Mouse (Mus musculus): ENCODE data around the gene Hmcn1. TPM values are rescaled to one million over a fixed set of nuclear protein-coding genes. Genes with fewer than 3 reads are reported as not detected.

Gene Hmcn1
- total RNA-seq, 2 experiments from 2014 or later = 0.02 TPM; not detected in 1

GRCm38 (mm10) chr1:150893677-150894188 is 99.5 kb downstream of the Hmcn1 start:
- ATAC-seq (replicated peaks; ENCODE audit: low FRiP score, low TSS enrichment, poor library complexity, severe bottlenecking) = no peak

- no peak for ATAC-seq (replicated peaks; ENCODE audit: low FRiP score, low TSS enrichment, poor library complexity, severe bottlenecking)
These were observed 103.2 kb downstream of the Hmcn1 start for GRCm38 (mm10) chr1:150890017-150890416.

- no peak for ATAC-seq (replicated peaks; ENCODE audit: low FRiP score, low TSS enrichment, poor library complexity, severe bottlenecking)
These were observed 107.0 kb downstream of the Hmcn1 start for GRCm38 (mm10) chr1:150886267-150886666.

GRCm38 (mm10) chr1:150878421-150878820 is 114.8 kb downstream of the Hmcn1 start:
- ATAC-seq (replicated peaks; ENCODE audit: low FRiP score, low TSS enrichment, poor library complexity, severe bottlenecking) = no peak

DNA sequence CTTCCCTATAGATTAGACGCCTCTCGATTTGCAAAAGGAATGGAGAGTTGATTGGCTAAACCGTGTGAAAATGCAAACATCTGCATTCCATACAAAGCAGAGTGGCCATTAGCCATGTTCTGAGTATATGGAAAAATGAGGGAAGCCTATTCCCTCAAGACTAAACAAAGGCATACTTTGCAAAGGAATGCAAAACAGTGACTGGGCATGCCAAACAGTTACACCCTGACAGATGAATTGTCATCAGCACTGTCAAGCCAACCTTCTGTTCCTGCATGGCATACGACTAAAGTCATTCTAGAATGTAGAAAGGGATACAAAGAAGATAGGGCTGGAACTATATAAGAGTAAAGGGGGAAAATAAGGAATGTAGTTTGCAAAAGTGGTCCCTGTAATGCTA is 115.3 kb downstream of the Hmcn1 start:
- no peak for ATAC-seq (replicated peaks; ENCODE audit: low FRiP score, low TSS enrichment, poor library complexity, severe bottlenecking)

DNA sequence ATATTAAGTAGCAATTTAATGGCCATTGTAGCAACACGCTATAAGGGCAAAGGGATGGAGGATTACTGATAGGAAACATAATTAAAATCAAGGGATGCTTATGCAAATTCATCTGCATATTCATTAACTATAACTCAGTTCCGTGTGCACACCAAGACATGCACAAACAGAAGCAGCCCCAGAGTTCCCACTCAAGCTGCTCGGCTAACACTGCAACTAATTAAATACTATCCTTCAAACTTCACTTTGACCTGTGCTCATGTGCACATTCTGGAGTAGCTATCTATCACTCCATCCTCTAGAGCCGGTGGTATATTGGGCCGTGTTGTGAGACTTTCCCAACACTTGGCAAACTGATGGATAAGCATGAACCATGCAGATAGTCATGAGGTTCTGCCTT is 119.2 kb downstream of the Hmcn1 start:
- no peak for ATAC-seq (replicated peaks; ENCODE audit: low FRiP score, low TSS enrichment, poor library complexity, severe bottlenecking)

GRCm38 (mm10) chr1:150873231-150873630 is 120.0 kb downstream of the Hmcn1 start:
- ATAC-seq (replicated peaks; ENCODE audit: low FRiP score, low TSS enrichment, poor library complexity, severe bottlenecking) = no peak

- no peak for ATAC-seq (replicated peaks; ENCODE audit: low FRiP score, low TSS enrichment, poor library complexity, severe bottlenecking)
These were observed 121.1 kb downstream of the Hmcn1 start for GRCm38 (mm10) chr1:150872105-150872504.

GRCm38 (mm10) chr1:150869189-150869588 is 124.0 kb downstream of the Hmcn1 start:
- no peak for ATAC-seq (replicated peaks; ENCODE audit: low FRiP score, low TSS enrichment, poor library complexity, severe bottlenecking)

- no peak for ATAC-seq (replicated peaks; ENCODE audit: low FRiP score, low TSS enrichment, poor library complexity, severe bottlenecking)
These were observed 126.6 kb downstream of the Hmcn1 start for GRCm38 (mm10) chr1:150866615-150867014.

DNA sequence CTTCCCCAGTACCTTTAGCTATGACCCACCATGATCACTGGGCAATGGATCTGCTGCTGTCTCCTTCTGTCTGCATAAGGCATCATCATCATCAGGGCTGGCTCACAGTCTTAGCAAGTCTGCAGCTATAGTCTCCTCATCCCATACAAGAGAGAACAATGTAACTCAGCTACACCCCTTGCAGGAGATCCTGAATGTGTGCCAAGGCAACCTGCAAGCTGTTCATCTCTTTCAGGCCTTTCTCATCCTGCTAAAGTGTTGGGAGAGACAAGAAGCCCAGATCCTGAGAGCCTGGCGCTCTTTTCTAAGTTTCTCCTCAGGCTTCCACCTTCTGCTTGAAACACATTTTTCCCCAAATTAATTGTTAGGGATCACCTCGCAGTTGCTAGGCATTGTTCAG is 135.5 kb downstream of the Hmcn1 start:
- ATAC-seq (replicated peaks; ENCODE audit: low FRiP score, low TSS enrichment, poor library complexity, severe bottlenecking) = no peak

GRCm38 (mm10) chr1:150833448-150833847 is 159.8 kb downstream of the Hmcn1 start:
- ATAC-seq (replicated peaks; ENCODE audit: low FRiP score, low TSS enrichment, poor library complexity, severe bottlenecking) = no peak

GRCm38 (mm10) chr1:150829851-150830250 is 163.4 kb downstream of the Hmcn1 start:
- ATAC-seq (replicated peaks; ENCODE audit: low FRiP score, low TSS enrichment, poor library complexity, severe bottlenecking) = no peak

DNA sequence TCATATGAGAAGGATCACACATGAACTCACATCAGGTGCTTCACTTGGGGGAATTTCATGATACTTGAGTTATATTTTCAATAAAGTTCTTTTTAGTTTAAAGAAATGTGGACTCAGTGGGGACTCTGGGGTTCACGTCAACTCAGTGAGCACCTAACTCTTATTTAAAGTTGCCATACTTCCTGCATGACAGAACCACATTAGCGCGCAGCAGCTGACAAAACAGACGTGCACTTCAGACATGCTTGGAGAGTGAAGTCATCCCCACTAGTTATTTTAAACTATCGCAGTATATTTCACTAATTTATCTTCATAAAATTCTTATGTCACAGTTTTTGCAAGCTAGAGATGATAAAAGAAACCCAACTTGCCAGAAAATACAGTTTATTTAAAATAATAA is 166.1 kb downstream of the Hmcn1 start:
- ATAC-seq (replicated peaks; ENCODE audit: low FRiP score, low TSS enrichment, poor library complexity, severe bottlenecking) = no peak

- peak; percentile 74; the same call in 1 of the 2 replicates for ATAC-seq (replicated peaks; ENCODE audit: low FRiP score, low TSS enrichment, poor library complexity, severe bottlenecking)
These were observed 168.8 kb downstream of the Hmcn1 start for GRCm38 (mm10) chr1:150824334-150825005.

DNA sequence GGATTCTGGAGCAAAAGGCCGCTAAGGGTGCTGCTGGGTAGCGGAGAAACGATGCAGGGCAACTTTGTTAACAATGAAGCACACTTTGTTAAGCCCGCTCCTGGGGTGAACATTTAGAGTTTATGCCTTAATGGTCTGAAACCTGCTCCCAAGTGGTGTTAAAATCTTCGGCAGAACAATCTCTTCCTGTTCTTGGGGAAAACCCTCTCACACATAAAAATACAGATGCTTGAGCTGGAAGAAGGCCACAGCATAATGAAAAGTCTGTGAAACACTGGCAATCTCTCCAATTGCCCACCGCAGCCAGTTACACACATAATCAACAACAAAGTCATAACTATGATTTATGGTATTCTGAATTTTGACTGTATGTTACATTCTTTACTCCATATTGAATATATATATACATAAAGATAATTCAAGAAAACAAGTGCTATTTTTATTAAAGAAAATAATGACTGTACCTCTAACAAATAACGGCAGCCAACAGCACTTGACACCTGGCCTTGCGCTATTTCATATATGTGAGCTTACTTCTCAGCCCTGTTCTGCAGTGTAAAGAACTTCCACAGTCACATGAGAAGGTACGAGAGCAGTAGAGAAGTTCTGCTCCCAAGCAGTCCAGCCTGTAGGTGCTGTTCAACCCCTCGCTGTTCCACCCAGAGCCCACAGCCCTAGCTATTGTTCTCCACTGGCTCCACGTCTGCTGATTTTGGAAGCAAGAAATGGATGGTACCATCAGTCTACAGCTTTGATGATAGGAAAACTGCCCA is 177.0 kb downstream of the Hmcn1 start:
- no peak for ATAC-seq (replicated peaks; ENCODE audit: low FRiP score, low TSS enrichment, poor library complexity, severe bottlenecking)

DNA sequence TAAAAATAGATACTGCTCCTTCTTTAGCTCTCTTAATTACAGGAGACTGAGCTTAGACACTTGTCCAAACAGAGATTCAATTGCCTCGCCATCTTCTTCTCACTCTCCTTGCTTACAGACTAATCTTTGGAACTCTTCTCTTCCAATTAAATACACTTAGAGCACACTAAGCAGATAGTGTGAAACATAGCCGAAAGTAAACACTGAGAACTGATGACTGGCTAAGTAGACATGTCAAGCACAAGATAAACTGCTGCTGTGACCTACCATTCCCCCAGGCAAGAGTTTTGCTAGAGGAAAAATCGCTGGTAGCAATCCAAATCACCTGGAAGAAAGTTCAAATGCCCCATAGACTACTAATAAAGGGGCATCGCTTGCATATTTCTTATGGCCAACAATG is 178.3 kb downstream of the Hmcn1 start:
- ATAC-seq (replicated peaks; ENCODE audit: low FRiP score, low TSS enrichment, poor library complexity, severe bottlenecking) = no peak

- no peak for ATAC-seq (replicated peaks; ENCODE audit: low FRiP score, low TSS enrichment, poor library complexity, severe bottlenecking)
These were observed 179.9 kb downstream of the Hmcn1 start for GRCm38 (mm10) chr1:150813381-150813780.

GRCm38 (mm10) chr1:150806864-150807263 is 186.4 kb downstream of the Hmcn1 start:
- ATAC-seq (replicated peaks; ENCODE audit: low FRiP score, low TSS enrichment, poor library complexity, severe bottlenecking) = no peak

- no peak for ATAC-seq (replicated peaks; ENCODE audit: low FRiP score, low TSS enrichment, poor library complexity, severe bottlenecking)
These were observed 187.8 kb downstream of the Hmcn1 start for GRCm38 (mm10) chr1:150805466-150805865.
